Mouse (Mus musculus): ENCODE measurements around the gene Ankk1. TPM values are rescaled to one million over a fixed set of nuclear protein-coding genes. Genes with fewer than 3 reads are reported as not detected.

Gene Ankk1
- not detected in 2 replicates for polyA plus RNA-seq (2012; ENCODE audit: low replicate concordance)

GRCm38 (mm10) chr9:49426921-49427320, at the start of gene Ankk1:
TSS of gene Ankk1 (minus strand) at chr9:49427021.

Other genes starting within 250 kb of the Ankk1 start
- gene Gm4894, start 176.5 kb downstream of the Ankk1 start, polyA plus RNA-seq (2012; ENCODE audit: low replicate concordance), result not detected in 2 replicates
- gene Drd2, start 86.4 kb downstream of the Ankk1 start, polyA plus RNA-seq (2012; ENCODE audit: low replicate concordance), result 0.06 and 0.41 TPM in 2 replicates
- gene Ttc12, start 59.2 kb upstream of the Ankk1 start, polyA plus RNA-seq (2012; ENCODE audit: low replicate concordance), result 0.13 TPM in 1 of 2 replicates, not detected in the other